Mouse (Mus musculus): ENCODE measurements around the gene Lcn8. TPM values are rescaled to one million over a fixed set of nuclear protein-coding genes. Genes with fewer than 3 reads are reported as not detected.
A peak's percentile ranks its signal among the peaks of the same experiment; 100 is the strongest.
"Not testable (repeated sequence)": the region's sequence is repeated elsewhere in the genome, so short reads cannot be mapped to it uniquely, and the experiment has no call there.

Gene Lcn8
- total and polyA plus RNA-seq, 3 experiments: not detected

DNA sequence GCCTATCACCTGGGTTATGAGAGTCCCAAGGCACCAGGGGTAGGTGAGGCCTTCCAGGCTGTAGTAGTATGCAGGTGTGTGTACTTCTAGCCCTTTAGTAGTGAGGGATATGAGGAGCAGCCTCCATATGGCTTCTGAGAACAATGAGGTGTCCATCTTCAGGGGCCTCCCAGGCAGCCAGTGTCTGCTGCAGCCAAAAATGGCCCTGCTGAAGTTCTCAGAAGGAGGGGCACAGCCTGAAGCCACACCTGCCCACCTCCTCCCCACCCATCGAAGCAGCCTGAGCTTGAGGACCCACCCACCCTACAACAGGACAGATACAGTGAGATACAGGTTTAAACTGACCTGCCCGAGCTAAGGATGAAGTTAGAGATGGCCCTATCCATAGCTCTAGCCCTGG, 29.5 kb downstream of the Lcn8 start, which contains the start of gene Lcn10:
Lcn10 (plus strand) TSS at position 301 of the 400 bp plus-strand sequence.
- TF ChIP-seq TAL1 (conservative IDR thresholded peaks at IDR 0.05; ENCODE audit: low read depth, low read length) (no peak), CTCF (IDR thresholded peaks at IDR 0.05; ENCODE audit: low read depth, low read length) (no peak), GATA1 (IDR thresholded peaks at IDR 0.05; ENCODE audit: borderline replicate concordance, low read length) (no peak), POLR2AphosphoS5 (IDR thresholded peaks at IDR 0.05; ENCODE audit: insufficient replicate concordance, low read depth, low read length) (no peak), GATA2 (IDR thresholded peaks at IDR 0.05; ENCODE audit: borderline replicate concordance, low read depth, low read length) (no peak)
- no peak within 1 kb of the TSS for H3K4me3 ChIP-seq (ENCODE audit: low read depth, low read length)
- no peaks in the 10 kb centered on the region for H3K36me3 ChIP-seq (replicated peaks)
- DNase-seq (ENCODE audit: low spot score) (no peak), ATAC-seq (ENCODE audit: extremely low read depth, insufficient number of reproducible peaks, low FRiP score, poor library complexity, severe bottlenecking) (no peak)
- no peaks in the 10 kb centered on the region for H3K4me1 ChIP-seq (ENCODE audit: insufficient read depth, low read depth, low read length)
- peaks cover 2% of the 10 kb centered on the region; the same call in 1 of the 2 replicates for H3K27me3 ChIP-seq (ENCODE audit: insufficient read depth, low read length)
- H3K9me3 ChIP-seq (replicated peaks): no peaks in the 10 kb centered on the region

- Histone ChIP-seq H3K27me3 (ENCODE audit: insufficient read depth, low read length) (no peaks in the 10 kb centered on the region; the same call in 1 of the 2 replicates), H3K4me3 (ENCODE audit: low read depth, low read length) (no peak overlapping the region), H3K4me1 (ENCODE audit: insufficient read depth, low read depth, low read length) (no peaks in the 10 kb centered on the region), H3K36me3 (replicated peaks) (no peaks in the 10 kb centered on the region), H3K9me3 (replicated peaks) (no peaks in the 10 kb centered on the region)
- DNase-seq (ENCODE audit: low spot score): no peak
- TF ChIP-seq TAL1 (conservative IDR thresholded peaks at IDR 0.05; ENCODE audit: low read depth, low read length) (no peak), CTCF (IDR thresholded peaks at IDR 0.05; ENCODE audit: low read depth, low read length) (no peak), GATA1 (IDR thresholded peaks at IDR 0.05; ENCODE audit: borderline replicate concordance, low read length) (no peak), GATA2 (IDR thresholded peaks at IDR 0.05; ENCODE audit: borderline replicate concordance, low read depth, low read length) (no peak), POLR2AphosphoS5 (IDR thresholded peaks at IDR 0.05; ENCODE audit: insufficient replicate concordance, low read depth, low read length) (no peak)
- no peak for ATAC-seq (ENCODE audit: extremely low read depth, insufficient number of reproducible peaks, low FRiP score, poor library complexity, severe bottlenecking)
These were observed 34.0 kb downstream of the Lcn8 start for GRCm38 (mm10) chr2:25686941-25687340.

- no peak overlapping the region for H3K4me3 ChIP-seq (ENCODE audit: low read depth, low read length)
- TF ChIP-seq POLR2AphosphoS5 (IDR thresholded peaks at IDR 0.05; ENCODE audit: insufficient replicate concordance, low read depth, low read length) (no peak), GATA2 (IDR thresholded peaks at IDR 0.05; ENCODE audit: borderline replicate concordance, low read depth, low read length) (no peak), CTCF (IDR thresholded peaks at IDR 0.05; ENCODE audit: low read depth, low read length) (peak; percentile 85), GATA1 (IDR thresholded peaks at IDR 0.05; ENCODE audit: borderline replicate concordance, low read length) (no peak), TAL1 (conservative IDR thresholded peaks at IDR 0.05; ENCODE audit: low read depth, low read length) (no peak)
- H3K27me3 ChIP-seq (ENCODE audit: insufficient read depth, low read length): peaks cover 8% of the 10 kb centered on the region; the same call in 1 of the 2 replicates
- DNase-seq (ENCODE audit: low spot score) (peak; percentile 20), ATAC-seq (ENCODE audit: extremely low read depth, insufficient number of reproducible peaks, low FRiP score, poor library complexity, severe bottlenecking) (no peak)
- H3K36me3 ChIP-seq (replicated peaks): no peaks in the 10 kb centered on the region
- H3K4me1 ChIP-seq (ENCODE audit: insufficient read depth, low read depth, low read length): no peaks in the 10 kb centered on the region
- no peaks in the 10 kb centered on the region for H3K9me3 ChIP-seq (replicated peaks)
These were observed 41.7 kb downstream of the Lcn8 start for GRCm38 (mm10) chr2:25694605-25695004.

DNA sequence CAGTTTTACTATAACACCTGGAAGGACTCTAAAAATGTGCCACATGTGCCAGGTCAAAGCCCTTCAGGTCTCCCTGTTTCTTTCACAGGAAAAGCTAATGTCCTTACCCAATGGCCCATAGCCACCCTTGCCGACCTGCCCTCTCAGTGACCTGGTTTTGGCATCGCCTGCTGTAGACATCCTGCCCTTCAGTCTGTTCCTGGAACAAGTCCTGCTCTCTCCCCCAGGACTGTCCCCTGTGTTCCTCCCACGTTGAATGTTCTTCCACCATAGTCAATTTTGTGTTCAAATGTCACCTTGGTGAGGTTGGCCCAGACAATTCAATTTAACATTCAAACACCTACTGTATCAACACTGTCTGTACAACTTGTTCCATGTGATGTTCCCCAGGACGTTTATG, 44.0 kb downstream of the Lcn8 start:
- no peaks in the 10 kb centered on the region for H3K9me3 ChIP-seq (replicated peaks)
- no peak for ATAC-seq (ENCODE audit: extremely low read depth, insufficient number of reproducible peaks, low FRiP score, poor library complexity, severe bottlenecking)
- peaks cover 11% of the 10 kb centered on the region; the same call in 1 of the 2 replicates for H3K27me3 ChIP-seq (ENCODE audit: insufficient read depth, low read length)
- no peaks in the 10 kb centered on the region for H3K4me1 ChIP-seq (ENCODE audit: insufficient read depth, low read depth, low read length)
- no peak for DNase-seq (ENCODE audit: low spot score)
- H3K36me3 ChIP-seq (replicated peaks): no peaks in the 10 kb centered on the region
- no peak overlapping the region for H3K4me3 ChIP-seq (ENCODE audit: low read depth, low read length)
- no peak for TF ChIP-seq POLR2AphosphoS5 (IDR thresholded peaks at IDR 0.05; ENCODE audit: insufficient replicate concordance, low read depth, low read length)
- no peak for TF ChIP-seq GATA2 (IDR thresholded peaks at IDR 0.05; ENCODE audit: borderline replicate concordance, low read depth, low read length)
- TF ChIP-seq CTCF (IDR thresholded peaks at IDR 0.05; ENCODE audit: low read depth, low read length): no peak

DNA sequence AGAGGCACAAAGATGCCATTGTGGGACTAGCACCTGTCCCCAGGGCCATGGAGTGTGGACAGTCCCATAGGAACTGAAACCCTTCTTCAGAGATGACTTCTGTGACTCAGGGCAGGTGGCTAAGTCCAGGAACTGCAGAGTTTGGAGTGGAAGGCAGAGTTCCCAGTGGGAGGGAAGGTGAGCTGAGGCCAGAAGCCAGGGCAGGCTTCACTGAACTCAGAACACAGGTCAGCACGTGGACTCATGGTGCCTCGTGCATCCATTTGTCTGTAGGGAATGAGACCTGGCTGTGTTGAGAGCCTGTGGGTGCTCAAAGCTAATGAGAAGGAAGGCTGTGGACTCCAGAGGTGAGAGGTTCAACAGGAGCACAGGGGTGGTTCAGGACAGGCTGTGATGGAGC, 45.8 kb downstream of the Lcn8 start:
- no peaks in the 10 kb centered on the region for H3K4me1 ChIP-seq (ENCODE audit: insufficient read depth, low read depth, low read length)
- H3K27me3 ChIP-seq (ENCODE audit: insufficient read depth, low read length): peaks cover 11% of the 10 kb centered on the region; the same call in 1 of the 2 replicates
- DNase-seq (ENCODE audit: low spot score): no peak
- no peak overlapping the region for H3K4me3 ChIP-seq (ENCODE audit: low read depth, low read length)
- no peak for TF ChIP-seq GATA2 (IDR thresholded peaks at IDR 0.05; ENCODE audit: borderline replicate concordance, low read depth, low read length)
- no peak for TF ChIP-seq CTCF (IDR thresholded peaks at IDR 0.05; ENCODE audit: low read depth, low read length)
- no peak for TF ChIP-seq TAL1 (conservative IDR thresholded peaks at IDR 0.05; ENCODE audit: low read depth, low read length)
- TF ChIP-seq GATA1 (IDR thresholded peaks at IDR 0.05; ENCODE audit: borderline replicate concordance, low read length): no peak
- no peak for TF ChIP-seq POLR2AphosphoS5 (IDR thresholded peaks at IDR 0.05; ENCODE audit: insufficient replicate concordance, low read depth, low read length)
- no peaks in the 10 kb centered on the region for H3K36me3 ChIP-seq (replicated peaks)
- ATAC-seq (ENCODE audit: extremely low read depth, insufficient number of reproducible peaks, low FRiP score, poor library complexity, severe bottlenecking): no peak
- no peaks in the 10 kb centered on the region for H3K9me3 ChIP-seq (replicated peaks)

DNA sequence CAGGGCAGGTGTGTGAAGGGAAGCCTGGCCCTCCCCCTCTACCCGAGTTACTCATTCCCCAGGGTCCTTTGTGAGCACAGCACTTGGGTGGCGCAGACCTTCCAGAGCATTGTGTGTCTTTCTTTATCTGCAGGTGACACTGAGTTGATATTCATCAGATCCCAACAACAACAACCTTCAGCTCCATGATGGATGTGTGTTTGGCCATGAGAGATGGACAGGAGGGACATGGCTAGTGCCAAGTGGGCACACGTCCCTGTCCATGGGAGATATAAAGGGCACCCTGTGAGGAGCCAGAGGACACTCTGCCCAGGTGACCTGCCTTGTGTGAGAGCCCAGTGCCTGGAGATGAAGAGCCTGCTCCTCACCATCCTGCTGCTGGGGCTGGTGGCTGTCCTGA, 46.8 kb downstream of the Lcn8 start, which contains the start of gene Obp2a:
Obp2a (plus strand) TSS at position 301 of the 400 bp plus-strand sequence.
- H3K4me3 ChIP-seq (ENCODE audit: low read depth, low read length); H3K9me3 ChIP-seq (replicated peaks); ATAC-seq (ENCODE audit: extremely low read depth, insufficient number of reproducible peaks, low FRiP score, poor library complexity, severe bottlenecking); H3K4me1 ChIP-seq (ENCODE audit: insufficient read depth, low read depth, low read length); DNase-seq (ENCODE audit: low spot score); H3K36me3 ChIP-seq (replicated peaks): not testable (repeated sequence)
- peaks cover 11% of the 10 kb centered on the region; the same call in 1 of the 2 replicates for H3K27me3 ChIP-seq (ENCODE audit: insufficient read depth, low read length)

DNA sequence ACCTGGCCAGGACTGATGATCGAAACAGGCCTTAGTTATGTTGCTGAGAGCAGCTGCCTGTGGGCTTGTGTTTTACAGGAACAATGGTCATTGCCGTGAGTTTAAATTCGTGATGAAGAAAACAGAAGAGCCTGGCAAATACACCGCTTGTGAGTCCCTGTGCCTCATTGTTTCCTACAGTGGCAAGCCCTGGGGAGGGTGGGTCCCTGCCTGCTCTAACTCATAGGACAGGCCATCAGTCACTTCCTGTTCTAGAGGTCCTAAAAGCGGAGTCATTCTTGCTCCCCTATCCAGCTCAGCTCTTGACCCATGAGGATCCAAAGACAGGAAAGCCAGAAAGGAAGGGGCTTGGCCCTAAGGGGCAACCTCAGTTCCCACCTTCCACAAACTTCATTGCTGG, 48.1 kb downstream of the Lcn8 start:
- DNase-seq (ENCODE audit: low spot score) (no peak), ATAC-seq (ENCODE audit: extremely low read depth, insufficient number of reproducible peaks, low FRiP score, poor library complexity, severe bottlenecking) (no peak)
- Histone ChIP-seq H3K27me3 (ENCODE audit: insufficient read depth, low read length) (peaks cover 11% of the 10 kb centered on the region; the same call in 1 of the 2 replicates), H3K4me3 (ENCODE audit: low read depth, low read length) (no peak overlapping the region), H3K36me3 (replicated peaks) (no peaks in the 10 kb centered on the region), H3K9me3 (replicated peaks) (no peaks in the 10 kb centered on the region), H3K4me1 (ENCODE audit: insufficient read depth, low read depth, low read length) (no peaks in the 10 kb centered on the region)
- TF ChIP-seq POLR2AphosphoS5 (IDR thresholded peaks at IDR 0.05; ENCODE audit: insufficient replicate concordance, low read depth, low read length): no peak
- TF ChIP-seq GATA2 (IDR thresholded peaks at IDR 0.05; ENCODE audit: borderline replicate concordance, low read depth, low read length): no peak
- TF ChIP-seq GATA1 (IDR thresholded peaks at IDR 0.05; ENCODE audit: borderline replicate concordance, low read length): no peak

All from G1E (cell line).